In genomic region chr7:109507119-109507518, GRCm38 (mm10) we compare ENCODE assay signal across 11 mouse cellular contexts. TPM values are rescaled to one million over a fixed set of nuclear protein-coding genes. Genes with fewer than 3 reads are reported as not detected.
DNase-seq lines count a peak whose midpoint lies in the region; ATAC-seq and TF ChIP-seq lines count a peak whose summit lies in the region.
"Had no signal": no experiment of that assay in that cellular context is flagged by ENCODE, and none has a peak within 500 bp of the region (broad histone marks: within the 10 kb centered on the region; RNA-seq: fewer than 3 reads in every experiment).

No protein-coding gene starts in this region.

- intact Hi-C loops in left cerebral cortex, adult 2 months (cut with DNase I): no loop called here

- WGBS in forebrain, embryonic 15.5 days: 4% methylated on average over 8 of the region's 8 CpGs
- WGBS in midbrain, embryonic 11.5 days: 3% methylated on average over 8 of the region's 8 CpGs

- TF ChIP-seq CTCF in E14TG2a.4 (conservative IDR thresholded peaks at IDR 0.05; ENCODE audit: low read length): no peak
- no peak for TF ChIP-seq CTCF in left cerebral cortex, adult 2 months (IDR thresholded peaks at IDR 0.05)

- H3K4me3 ChIP-seq in E14TG2a.4 (replicated peaks; ENCODE audit: low read length): peak overlapping the region; percentile 39; the same call in 1 of the 2 replicates
- H3K4me3 ChIP-seq in forebrain, embryonic 15.5 days: no peak overlapping the region
- H3K4me3 ChIP-seq in midbrain, embryonic 11.5 days (ENCODE audit: low read depth, low read length): no peak overlapping the region
- H3K4me3 ChIP-seq in left cerebral cortex, adult 2 months: no peak overlapping the region

- H3K27ac ChIP-seq in forebrain, embryonic 15.5 days (replicated peaks): peak overlapping the region; percentile 1; the same call in 1 of the 2 replicates
- no peak overlapping the region for H3K27ac ChIP-seq in midbrain, embryonic 11.5 days (ENCODE audit: low read depth, low read length)
- no peak overlapping the region for H3K27ac ChIP-seq in left cerebral cortex, adult 2 months

- ATAC-seq in forebrain, embryonic 15.5 days (replicated peaks): peak; percentile 80
- ATAC-seq in midbrain, embryonic 11.5 days (ENCODE audit: low FRiP score): peak; percentile 74

- no peaks in the 10 kb centered on the region for H3K36me3 ChIP-seq in E14TG2a.4 (ENCODE audit: insufficient read depth, low read length)
- H3K36me3 ChIP-seq in forebrain, embryonic 15.5 days: no peaks in the 10 kb centered on the region
- H3K36me3 ChIP-seq in midbrain, embryonic 11.5 days (ENCODE audit: control insufficient read depth, insufficient read depth, low read length): no peaks in the 10 kb centered on the region

- no peak overlapping the region for H3K9ac ChIP-seq in forebrain, embryonic 15.5 days (replicated peaks)
- 0 out of 2 replicates have a peak overlapping the region, but pooled peaks have one; percentile 1 for H3K9ac ChIP-seq in midbrain, embryonic 11.5 days (ENCODE audit: low read length)

- H3K9me3 ChIP-seq in E14TG2a.4 (ENCODE audit: low read length): no peaks in the 10 kb centered on the region
- no peaks in the 10 kb centered on the region for H3K9me3 ChIP-seq in forebrain, embryonic 15.5 days
- no peaks in the 10 kb centered on the region for H3K9me3 ChIP-seq in midbrain, embryonic 11.5 days (ENCODE audit: control insufficient read depth, low read length)

- peaks cover 22% of the 10 kb centered on the region for H3K4me1 ChIP-seq in E14TG2a.4 (replicated peaks; ENCODE audit: low read depth, low read length)
- peaks cover 12% of the 10 kb centered on the region for H3K4me1 ChIP-seq in forebrain, embryonic 15.5 days
- peaks cover 7% of the 10 kb centered on the region; the same call in 1 of the 2 replicates for H3K4me1 ChIP-seq in midbrain, embryonic 11.5 days (ENCODE audit: control insufficient read depth, insufficient read depth, low read length)

- no peak overlapping the region for H3K4me2 ChIP-seq in forebrain, embryonic 15.5 days (replicated peaks)
- 0 out of 2 replicates have a peak overlapping the region, but pooled peaks have one; percentile 7 for H3K4me2 ChIP-seq in midbrain, embryonic 11.5 days

- no peaks in the 10 kb centered on the region for H3K27me3 ChIP-seq in E14TG2a.4 (ENCODE audit: insufficient read depth, low read length)
- no peaks in the 10 kb centered on the region for H3K27me3 ChIP-seq in forebrain, embryonic 15.5 days
- no peaks in the 10 kb centered on the region for H3K27me3 ChIP-seq in midbrain, embryonic 11.5 days (ENCODE audit: control insufficient read depth, insufficient read depth, low read length)

- peak; percentile 21 for DNase-seq in adrenal gland, postnatal 14 days
- no peak for DNase-seq in adrenal gland, postnatal 25 days
- peak; percentile 86 for DNase-seq in midbrain, embryonic 11.5 days (ENCODE audit: low spot score, missing footprints)
- no peak for DNase-seq in cerebellum, postnatal 4 days (ENCODE audit: low spot score in 2 of 2)
- no peak for DNase-seq in left cerebral cortex, adult 2 months (ENCODE audit: extremely low spot score in 1 of 2, low spot score in 2 of 2)
- no peak for DNase-seq in spleen, postnatal 14 days (ENCODE audit: low spot score in 2 of 2)
- DNase-seq: cerebellum, adult 11 months; right cerebral cortex, postnatal 14 days had no signal

RNA-seq across cellular contexts. Expression of gene Trim66, which starts 0.8 kb away (rescaled TPM):
- 0.70 and 0.90 TPM in 2 replicates for total RNA-seq in adrenal gland, postnatal 14 days (2021)
- total RNA-seq in adrenal gland, postnatal 25 days (2021): 0.19 and 0.33 TPM in 2 replicates
- 0.23 and 0.25 TPM in 2 replicates for polyA plus RNA-seq in forebrain, embryonic 15.5 days (2015; fragmentation: Nextera tagmentation; extraction: Ambion mirVana)
- 0.29 and 0.40 TPM in 2 replicates for polyA plus RNA-seq in midbrain, embryonic 11.5 days (2014; fragmentation: Nextera tagmentation; extraction: Ambion mirVana)
- total RNA-seq in left cerebral cortex, adult 2 months (2021): 10 to 100 TPM; 20.9 to 21.3 TPM
- total RNA-seq: megakaryocyte-erythroid progenitor cell, adult 5-6 weeks had no signal

RNA-seq across cellular contexts. Expression of gene Rpl27a, which starts 11.8 kb away (rescaled TPM):
- 244 and 276 TPM in 2 replicates for total RNA-seq in adrenal gland, postnatal 14 days (2021)
- 201 and 220 TPM in 2 replicates for total RNA-seq in adrenal gland, postnatal 25 days (2021)
- polyA plus RNA-seq in forebrain, embryonic 15.5 days (2015; fragmentation: Nextera tagmentation; extraction: Ambion mirVana): 83.3 and 86.3 TPM in 2 replicates
- 116 and 127 TPM in 2 replicates for polyA plus RNA-seq in midbrain, embryonic 11.5 days (2014; fragmentation: Nextera tagmentation; extraction: Ambion mirVana)
- total RNA-seq in left cerebral cortex, adult 2 months (2021): 100 to 1,000 TPM; 145 to 147 TPM

Comparison
In these comparisons a context has a peak if more than half of its experiments do, and no peak if none do; other contexts are left out.
1. DNase-seq: peak in adrenal gland, postnatal 14 days (single experiment) and midbrain, embryonic 11.5 days (single experiment); none in adrenal gland, postnatal 25 days (single experiment), cerebellum, postnatal 4 days (0 of 2), left cerebral cortex, adult 2 months (0 of 2) and spleen, postnatal 14 days (0 of 2).
2. RNA of gene Trim66, which starts 0.8 kb away (total RNA-seq): 20.9 to 21.3 TPM in left cerebral cortex, adult 2 months; 0.70 to 0.90 TPM in adrenal gland, postnatal 14 days and 0.19 to 0.33 TPM in adrenal gland, postnatal 25 days; every median in the first group is over 10 times any median in the second.